Mouse (Mus musculus) gastrocnemius, postnatal 4 days (tissue): Measurements from ENCODE around the gene Wwp2. TPM values are rescaled to one million over a fixed set of nuclear protein-coding genes. Genes with fewer than 3 reads are reported as not detected.

Experiments
- DNase-seq, 2 experiments: peaks; one replicate each; pipeline ENCODE4 v3.0.0; 2021 to 2022; ENCODE audit warnings: low spot score in 2 of 2, mixed read lengths in 2 of 2
- total RNA-seq, 2 experiments: library from RNA; stranded (reverse); gene quantifications; 2 replicates each; pipeline ENCODE4 v1.2.3; 2021

The Wwp2 gene
- total RNA-seq, 2 experiments from 2014 or later = 26.0 to 28.6 TPM

DNA sequence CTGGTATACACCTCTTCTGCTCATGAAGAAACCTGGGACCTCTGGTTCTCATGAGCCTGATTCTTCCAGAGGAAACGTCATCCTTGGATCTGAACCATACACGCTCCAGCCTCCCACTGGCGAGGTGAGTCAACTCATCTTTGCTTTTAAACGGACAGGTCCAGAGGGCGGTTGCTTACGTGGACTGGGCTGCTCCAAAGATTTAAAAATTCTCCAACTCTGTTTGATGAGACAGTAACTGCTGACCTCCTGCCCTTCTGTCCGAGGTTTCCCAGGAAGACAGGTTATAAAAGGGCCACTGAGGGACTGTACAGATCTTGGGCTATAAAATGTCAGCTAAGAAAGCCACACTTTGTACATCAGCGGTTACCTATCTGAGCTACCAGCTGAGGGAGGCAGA is 5.3 kb upstream of the Wwp2 start:
- no peak for DNase-seq

DNA sequence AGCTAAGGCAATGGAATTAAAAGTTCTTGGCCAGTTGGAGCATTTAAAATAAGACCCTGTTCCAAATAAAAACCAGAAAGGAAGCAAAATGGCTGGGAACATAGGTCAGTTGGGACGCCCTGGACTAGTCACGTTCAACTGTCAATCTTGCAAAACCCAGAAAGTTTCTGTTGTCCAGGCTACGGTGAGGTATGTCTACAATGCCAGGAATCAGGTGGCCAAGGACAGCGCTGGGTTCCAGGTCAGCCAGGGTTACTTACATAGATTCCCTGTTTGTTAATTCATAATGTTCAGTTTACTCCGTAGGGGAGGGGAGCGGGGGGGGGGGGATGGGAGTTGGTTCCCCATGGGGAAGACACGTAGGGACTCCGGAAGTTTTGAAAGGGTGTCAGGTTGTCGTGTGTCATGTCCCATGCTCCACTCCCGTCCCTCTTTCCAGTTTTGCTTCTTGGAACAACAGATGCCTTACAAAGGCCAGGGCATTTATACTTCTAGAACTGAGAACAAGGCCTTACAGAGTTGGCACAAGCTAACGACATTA is 674 bp upstream of the Wwp2 start:
- DNase-seq = no peak

DNA sequence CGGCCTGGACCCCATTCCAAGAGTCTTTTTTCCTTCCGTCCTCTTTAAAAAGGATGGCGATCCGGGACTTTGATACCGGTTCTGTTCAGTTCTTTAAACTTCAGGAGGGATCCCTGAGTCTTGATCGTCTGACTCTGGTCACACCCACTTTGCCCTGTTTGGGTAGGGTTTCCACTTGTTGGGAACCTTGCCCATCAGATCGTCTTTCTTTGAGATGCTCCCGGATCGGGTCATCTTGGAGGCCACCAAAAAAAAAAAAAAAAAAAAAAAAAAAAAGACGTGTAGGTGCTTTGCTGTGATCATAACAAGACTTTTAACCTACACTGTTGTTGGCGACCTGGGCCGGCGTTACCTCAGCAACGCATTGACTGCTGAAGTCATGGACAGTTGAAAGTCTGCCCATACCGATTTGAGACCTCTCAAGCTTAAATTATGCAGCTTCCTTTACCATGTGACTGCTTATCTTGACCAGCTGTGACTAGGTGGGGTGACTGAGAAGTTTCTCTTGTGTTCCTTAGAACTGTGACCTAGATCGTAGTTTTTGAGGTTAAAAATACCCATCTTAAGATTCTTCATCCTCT is 766 bp downstream of the Wwp2 start:
- no peak for DNase-seq

DNA sequence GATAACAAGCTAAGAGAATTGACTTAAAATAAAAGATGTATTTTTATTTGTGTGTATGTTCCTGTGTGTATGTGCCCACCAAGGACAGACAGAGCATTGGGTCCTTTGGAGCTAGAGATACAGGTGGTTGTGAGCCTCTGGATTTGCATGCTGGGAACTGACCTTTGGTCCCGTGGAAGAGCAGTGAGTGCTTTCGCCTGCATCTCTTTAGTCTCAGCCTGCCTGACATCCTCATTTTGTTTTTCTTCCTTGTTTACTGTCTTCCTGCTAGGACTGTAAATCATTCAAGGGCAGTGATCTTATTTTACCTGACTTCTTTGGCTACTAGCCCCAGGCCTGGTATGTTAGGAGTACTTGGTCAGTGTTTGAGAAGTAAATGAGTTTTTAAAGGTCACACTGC is 1.5 kb downstream of the Wwp2 start:
- DNase-seq = no peak

DNA sequence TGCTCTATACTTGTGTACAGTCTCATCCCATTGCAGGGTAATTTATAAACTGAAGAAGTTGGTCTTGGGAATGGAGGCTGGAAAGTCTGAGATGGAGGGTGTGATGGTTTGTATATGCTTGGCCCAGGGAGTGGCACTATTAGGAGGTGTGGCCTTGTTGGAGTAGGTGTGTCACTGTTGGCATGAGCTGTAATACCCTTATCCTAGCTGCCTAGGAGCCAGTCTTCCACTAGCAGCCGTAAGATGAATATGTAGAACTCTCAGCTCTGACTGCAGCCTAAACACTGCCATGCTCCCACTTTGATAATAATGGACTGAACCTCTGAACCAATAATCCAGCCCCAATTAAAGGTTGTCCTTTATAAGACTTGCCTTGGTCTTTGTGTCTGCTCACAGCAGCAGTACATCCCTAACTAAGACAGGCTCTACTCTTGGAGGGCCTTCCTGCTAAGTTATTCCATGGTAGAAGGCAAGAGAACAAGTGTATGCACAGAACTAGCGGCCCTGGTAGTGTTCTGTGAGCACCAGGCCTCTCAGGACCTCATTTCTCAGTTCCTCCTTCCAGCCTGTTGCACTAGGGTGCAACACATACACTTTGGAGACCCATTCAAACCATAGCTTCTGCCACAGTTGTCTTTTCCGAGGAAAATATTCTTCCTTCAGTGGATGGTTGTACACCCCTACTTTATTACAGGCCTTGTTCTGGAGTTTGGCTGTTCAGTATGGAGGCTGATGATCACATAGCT is 3.9 kb downstream of the Wwp2 start:
- no peak for DNase-seq

DNA sequence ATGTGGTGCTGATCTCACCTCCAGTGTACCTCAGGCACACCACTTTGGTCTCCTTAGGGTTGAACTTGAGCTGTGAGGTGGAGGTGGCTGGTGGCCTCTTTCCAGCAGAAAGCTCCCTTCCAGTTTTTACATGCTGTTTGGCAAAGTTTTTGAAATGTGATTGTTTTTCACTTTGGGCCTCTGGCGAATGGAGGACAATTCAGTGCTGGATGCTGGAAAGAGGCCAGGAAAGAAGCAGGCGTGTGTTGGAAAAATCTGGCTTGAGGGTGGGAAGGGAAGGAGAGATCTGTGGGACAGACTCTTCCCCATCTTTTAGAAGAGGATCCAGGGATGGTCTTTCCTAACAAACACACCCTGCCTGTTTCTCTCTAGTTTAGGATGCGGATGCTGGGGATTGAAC is 8.5 kb downstream of the Wwp2 start:
- DNase-seq = peak in 1 of 2 experiments; percentile 18

DNA sequence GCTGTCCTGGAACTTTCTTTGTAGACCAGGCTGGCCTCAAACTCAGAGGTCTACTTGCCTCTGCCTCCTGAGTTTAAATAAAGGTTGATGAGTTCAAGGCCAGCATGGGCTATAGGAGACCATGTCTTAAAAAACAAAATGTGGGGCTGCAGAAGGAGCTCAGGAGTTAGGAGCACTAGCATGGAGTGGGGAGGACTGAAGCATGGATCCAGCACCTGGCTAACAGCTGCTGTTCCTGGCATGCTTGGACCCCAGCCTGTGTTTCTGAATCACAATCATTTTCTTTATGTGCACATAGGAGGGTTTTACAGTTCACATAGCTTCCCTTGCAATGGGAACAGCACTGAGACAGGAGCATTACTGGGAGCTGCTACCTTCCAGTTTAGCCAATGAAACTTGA is 11.5 kb downstream of the Wwp2 start:
- DNase-seq = no peak

DNA sequence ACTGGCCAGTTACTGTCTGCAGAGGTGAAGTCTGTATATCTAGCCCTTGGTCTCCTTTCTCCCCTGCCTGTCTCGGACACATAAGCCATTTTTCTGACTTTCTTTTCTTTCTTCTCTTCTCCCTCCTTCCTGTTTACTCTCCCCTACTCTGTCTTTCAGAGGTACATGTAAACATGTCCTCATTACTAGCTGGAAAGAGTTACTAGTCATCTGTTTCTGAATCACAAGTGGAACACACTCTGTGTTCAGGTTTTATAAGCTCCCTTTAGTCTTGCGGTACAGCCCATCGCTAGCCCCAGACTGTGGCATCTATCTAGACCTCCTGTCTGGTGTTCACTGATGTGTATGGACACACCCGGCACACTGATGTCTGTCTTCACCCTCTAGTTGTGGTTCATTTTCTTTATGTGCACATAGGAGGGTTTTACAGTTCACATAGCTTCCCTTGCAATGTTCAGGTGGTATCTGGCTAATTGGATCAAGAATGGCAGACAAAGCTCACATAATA is 12.3 kb downstream of the Wwp2 start:
- no peak for DNase-seq

DNA sequence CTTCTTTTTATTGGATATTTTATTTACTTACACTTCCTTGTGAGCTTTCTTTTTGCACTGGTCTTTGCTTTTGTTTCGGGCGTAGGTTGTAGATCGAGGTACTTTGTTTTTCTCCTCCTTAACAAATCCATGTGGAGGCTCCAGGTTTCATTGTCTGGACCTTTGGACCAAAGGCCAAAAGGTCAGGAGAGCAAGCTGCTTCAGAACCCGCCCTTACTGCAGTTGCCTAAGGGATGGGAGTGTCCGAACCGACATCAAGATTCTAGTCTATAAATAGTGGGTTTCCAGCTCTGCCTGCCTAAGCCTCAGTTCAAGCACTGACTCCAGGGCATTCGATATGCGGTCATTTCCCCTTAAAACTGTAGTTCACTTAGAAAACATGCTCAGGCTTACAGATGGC is 13.0 kb downstream of the Wwp2 start:
- no peak for DNase-seq

DNA sequence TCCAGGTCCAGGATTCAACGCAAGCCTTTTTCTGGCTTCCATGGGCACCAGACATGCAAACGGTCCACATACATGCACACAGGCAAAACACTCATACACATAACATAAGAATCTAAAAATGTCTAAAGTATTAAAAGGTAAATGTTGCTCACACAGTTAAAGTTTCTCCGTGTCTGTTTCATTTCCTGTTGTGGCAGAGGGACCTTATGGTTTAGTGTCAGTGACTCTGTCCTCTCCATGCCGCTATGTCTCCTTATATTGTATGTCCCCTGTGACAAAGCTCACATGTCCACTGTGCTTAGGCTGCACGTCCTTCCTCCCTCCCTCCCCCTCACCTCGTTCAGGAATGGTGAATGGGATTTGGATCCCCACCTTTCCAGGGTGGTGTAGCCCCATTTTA is 13.5 kb downstream of the Wwp2 start:
- no peak for DNase-seq

DNA sequence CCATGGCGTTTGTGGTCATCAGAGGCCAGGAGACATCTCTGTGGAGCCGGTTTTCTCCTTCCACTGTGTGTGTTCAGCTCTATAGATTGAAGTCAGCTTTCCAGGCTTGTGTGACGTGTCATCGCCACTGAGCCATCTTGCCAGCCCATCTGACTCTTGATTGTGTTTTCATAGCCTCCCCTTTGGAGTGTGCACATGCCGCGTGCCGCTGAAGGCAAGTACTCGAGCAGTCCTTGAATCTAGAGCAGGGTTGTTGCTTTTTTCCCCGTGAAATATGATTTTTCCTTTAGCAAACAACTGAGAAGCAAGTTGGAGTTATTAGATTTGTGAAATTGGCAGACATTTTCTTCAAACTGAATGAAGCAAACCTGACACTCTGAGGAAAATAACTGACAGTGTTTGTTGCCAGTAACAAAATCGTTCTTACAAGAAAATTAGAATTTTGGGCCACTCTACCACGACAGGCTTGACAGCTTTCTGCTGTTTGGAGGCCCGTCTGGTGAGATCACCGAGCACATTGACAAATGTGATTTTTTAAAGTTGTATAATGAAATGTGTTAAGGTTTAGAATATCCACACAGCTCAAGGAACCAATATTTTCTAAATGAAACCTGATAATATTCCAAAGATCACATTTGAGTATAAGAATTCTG is 15.4 kb downstream of the Wwp2 start:
- no peak for DNase-seq

DNA sequence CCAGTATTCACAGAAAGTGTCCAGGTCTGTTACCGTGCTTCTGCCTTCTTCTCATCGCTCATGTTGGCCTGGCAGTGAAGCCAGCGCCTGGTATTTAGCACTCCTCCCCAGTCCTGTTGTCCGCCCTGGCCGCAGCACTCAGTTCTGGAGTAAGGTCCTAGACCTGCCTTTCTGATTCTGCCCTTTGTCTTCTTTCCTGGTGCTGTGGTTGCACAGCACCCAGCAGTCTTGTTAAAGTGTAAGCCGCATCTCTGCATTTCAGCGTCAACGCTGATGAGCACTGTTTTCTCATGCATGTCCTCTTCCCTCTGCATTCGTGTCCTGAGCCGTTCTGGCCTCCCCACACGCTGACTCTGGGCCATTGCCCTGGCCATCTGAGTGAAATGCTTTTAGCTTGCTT is 17.2 kb downstream of the Wwp2 start:
- DNase-seq = no peak

DNA sequence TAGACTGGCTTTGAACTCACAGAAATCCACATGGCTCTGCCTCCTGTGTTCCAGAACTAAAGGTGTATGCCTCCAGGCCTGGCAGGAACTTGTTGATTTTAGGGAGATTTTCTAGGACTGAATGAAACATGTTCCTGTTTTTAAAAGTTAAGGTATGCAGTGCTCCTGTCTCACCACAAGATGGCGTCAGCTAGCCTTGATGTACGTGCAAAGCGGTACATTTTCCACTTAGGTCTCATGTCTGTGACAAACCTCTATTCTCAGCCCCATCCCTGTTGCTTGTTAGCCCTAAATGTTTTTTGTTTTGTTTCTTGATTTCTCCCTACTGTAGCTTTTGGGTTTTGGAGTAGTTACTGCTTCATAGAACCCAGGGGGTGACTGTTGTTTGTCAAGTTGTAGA is 19.1 kb downstream of the Wwp2 start:
- DNase-seq = peak in 1 of 2 experiments; percentile 16

DNA sequence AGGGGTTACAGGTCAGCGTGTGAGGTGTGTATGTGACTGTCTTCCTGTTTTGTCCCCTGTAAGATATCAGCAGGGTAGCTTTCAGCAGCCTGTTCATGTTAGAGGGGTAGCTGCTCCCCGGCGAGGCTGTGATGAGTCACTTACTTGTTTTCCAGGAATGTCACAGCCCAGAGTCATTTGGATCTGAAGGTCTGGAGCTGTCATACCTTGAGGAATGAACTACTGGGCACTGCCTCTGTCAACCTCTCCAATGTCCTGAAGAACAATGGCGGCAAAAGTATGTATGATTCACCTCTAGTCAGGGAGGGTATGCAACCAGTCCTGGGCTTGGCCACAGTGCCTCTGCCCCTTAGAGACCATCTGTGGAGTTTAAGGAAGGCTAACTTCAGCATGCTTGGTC is 21.6 kb downstream of the Wwp2 start:
- DNase-seq = no peak

DNA sequence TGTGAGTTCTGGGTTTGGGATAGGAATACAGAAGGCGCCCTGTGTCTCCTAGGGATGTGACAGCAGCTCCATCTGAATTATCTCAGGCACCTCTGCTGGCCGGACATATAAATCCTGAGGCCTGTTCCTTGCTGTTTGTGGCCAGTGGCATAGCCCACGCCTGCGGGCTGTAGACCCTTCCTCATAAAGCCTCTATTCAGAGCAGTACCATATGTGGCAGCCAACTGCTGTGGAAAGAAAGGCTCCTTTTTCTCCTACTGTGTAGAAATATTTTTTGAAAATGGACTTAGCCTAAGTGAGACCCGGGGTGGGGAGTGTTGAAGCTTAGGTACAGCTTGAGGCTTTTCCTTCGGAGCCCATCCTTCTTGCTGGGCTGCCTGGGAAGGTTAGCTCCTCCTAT is 22.1 kb downstream of the Wwp2 start:
- no peak for DNase-seq

DNA sequence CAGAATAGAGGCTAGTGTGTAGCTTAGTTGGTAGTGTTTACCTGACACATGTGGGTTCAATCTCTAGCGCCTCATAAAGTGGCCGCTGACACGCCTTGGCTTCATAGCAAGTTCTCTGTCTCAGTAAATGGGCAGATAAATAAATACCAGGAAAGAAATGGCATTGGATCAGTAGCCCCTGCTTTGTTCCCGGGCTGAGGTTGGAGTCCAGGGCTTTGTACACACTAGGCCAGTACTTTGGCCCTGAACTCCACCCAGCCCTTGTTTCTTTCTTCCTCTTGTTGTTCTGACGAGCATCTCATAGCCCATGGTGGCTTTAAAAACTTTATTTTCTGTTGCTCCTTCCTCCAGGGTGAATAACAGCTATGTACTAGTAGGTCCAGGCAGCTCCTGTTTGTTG is 26.3 kb downstream of the Wwp2 start:
- DNase-seq = no peak

DNA sequence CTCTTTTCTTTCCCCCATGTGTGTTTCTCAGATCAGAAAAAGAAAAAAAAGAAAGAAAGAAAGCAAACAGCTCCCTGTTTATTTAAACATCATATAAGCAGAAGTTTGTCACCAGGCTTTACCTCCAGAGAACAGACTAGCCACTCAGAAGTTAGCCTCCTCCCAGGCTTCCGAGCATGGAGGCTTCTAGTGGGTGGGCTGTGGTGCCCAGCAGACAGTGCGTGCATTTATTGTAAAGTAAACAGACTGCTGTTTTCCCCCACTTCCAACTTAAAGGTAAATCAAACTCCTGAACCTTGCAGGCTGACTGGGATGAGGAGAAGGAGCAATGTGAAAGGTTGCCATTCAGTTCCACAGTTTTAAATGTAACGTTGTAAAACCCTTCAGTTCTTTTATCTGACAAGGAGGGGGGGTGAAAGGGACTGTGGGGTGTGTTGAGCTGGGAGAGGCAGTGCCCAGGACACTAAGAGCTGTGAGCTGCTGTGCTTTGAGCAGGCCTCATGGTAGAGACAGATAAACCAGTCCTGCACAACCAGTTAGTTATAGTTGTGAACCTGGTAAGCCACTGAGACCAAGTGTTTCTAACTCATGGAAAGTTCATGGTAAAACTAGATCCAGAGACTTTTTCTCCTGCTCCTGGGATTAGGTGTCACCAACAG is 29.3 kb downstream of the Wwp2 start:
- no peak for DNase-seq

DNA sequence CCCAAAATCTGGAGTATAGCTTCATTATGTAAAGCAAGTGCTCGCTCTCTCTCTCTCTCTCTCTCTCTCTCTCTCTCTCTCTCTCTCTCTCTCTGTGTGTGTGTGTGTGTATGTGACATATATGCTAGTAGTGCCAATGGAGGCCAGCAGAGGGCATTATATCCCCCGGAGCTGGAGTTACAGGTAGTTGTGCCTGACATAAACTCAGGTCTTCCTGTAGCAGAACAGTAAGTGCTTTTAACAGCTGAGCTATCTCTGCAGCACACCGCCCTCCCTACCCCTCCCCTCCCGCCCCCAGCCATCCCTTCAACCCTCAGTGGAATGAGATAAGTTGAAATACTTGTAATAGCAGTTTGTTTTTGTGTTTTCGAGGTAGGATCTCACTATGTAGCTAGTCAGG is 30.5 kb downstream of the Wwp2 start:
- no peak for DNase-seq

DNA sequence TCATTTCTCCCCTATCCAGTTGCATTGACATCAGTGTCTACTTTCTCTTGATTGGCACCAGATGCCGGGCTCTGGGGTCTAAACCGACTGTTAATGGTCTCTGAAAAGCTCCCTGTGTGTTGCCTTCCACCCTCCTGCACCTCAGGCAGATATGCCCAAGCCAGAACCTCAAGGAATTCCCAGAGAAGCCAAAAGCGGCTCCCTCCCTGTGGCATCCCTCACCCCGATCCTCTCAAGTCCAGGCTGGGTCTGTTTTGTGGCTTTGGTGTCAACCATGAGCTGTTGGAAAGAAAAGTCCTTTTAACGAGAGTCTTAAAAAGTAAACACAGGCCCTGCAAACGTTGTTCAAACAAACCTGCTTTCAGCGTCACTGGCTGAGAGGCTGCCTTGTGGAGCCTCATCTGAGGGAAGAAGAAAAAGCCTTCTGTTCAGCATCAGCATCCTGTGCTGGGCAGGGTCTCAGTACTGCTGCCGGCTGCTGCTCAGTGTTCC is 32.7 kb downstream of the Wwp2 start:
- no peak for DNase-seq

DNA sequence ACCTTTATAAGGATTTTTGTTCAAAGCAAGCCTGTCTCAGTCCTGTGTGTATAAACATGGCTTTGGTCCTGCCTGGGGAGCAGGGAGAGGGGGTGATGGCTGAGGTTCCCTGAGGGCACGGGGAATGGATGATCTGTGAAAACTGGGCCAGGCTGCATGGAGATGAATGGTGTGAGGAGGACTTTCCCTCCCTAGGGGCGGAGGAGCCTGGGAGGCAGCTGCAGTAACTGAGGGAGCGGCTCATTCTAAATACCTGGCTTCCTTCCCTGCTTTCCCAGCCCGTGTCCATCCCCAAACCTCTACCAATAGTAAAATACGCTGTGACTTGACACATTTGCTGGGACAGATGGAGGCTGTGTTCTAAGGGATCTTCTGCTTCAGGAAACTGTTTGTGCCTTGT is 34.1 kb downstream of the Wwp2 start:
- DNase-seq = no peak

DNA sequence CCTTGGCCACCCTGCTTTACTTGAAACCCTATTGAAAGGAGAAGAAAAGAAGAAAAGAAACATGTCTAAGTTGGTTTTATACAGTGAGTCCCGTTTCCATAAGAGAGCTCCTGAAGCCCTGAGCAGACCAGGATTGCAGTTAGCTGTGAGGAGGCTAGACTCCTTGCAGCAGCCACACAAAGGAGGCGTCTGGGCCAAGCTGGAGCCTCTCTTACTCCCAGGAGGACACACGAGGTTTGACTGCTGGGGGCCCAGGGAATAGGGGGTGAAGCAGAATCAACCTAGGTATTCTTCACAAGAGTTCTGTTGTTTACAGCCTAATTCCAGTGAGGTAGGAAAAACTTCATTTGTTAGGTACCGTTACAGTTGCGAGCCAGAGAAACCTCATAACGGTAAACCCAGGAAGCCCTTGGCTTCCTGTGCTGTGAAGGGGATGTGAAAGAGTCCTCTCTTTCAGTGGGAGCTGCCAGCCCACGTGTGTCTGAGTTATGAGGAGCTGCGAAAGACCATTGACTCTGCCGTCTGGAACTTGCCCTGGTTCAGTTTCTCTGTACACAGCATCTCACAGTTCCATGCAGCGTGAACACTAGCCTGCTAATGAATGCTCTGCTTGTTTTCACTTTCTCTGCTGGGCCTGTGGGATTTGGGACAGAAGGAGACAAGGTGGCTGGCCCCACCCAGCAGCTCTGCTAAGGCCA is 36.4 kb downstream of the Wwp2 start:
- no peak for DNase-seq
